Mouse (Mus musculus) intestine, embryonic 14.5 days (tissue): ENCODE measurements around the gene Cmbl. TPM values are rescaled to one million over a fixed set of nuclear protein-coding genes. Genes with fewer than 3 reads are reported as not detected.
"Not testable (repeated sequence)": the region's sequence is repeated elsewhere in the genome, so short reads cannot be mapped to it uniquely, and the experiment has no call there.

ENCODE experiments used
- ATAC-seq: fragments of 200-750 bp; cut with Nextera tagmentation; replicated peaks from 2 replicates; pipeline ENCODE4 v1.8.0; 2017; ENCODE audit warnings: low read depth, moderate number of reproducible peaks, moderate TSS enrichment, moderate library complexity; ENCODE audit not compliant: low FRiP score, low TSS enrichment
- DNase-seq: peaks from one replicate; pipeline ENCODE4 v3.0.0-alpha.2; 2018; ENCODE audit warnings: low spot score
- H3K27ac ChIP-seq: fragments of 300-500 bp; sonication (generic); 2 replicates; pipeline ENCODE4 v1.5.1; 2014; ENCODE audit warnings: low read depth, mild to moderate bottlenecking, control low read depth
- H3K27me3 ChIP-seq: fragments of 300-500 bp; sonication (generic); replicated peaks from 2 replicates; pipeline ENCODE4 v1.6.1; 2014; ENCODE audit warnings: low read length, control low read depth; ENCODE audit not compliant: control insufficient read depth, insufficient read depth
- H3K36me3 ChIP-seq: fragments of 300-500 bp; sonication (generic); 2 replicates; pipeline ENCODE4 v1.6.1; 2014; ENCODE audit warnings: low read length, control low read depth; ENCODE audit not compliant: control insufficient read depth, insufficient read depth
- H3K4me1 ChIP-seq: fragments of 300-500 bp; sonication (generic); replicated peaks from 2 replicates; pipeline ENCODE4 v1.6.1; 2014; ENCODE audit warnings: low read length, control low read depth, mixed read lengths; ENCODE audit not compliant: control insufficient read depth, insufficient read depth
- H3K4me2 ChIP-seq: fragments of 300-500 bp; sonication (generic); 2 replicates; pipeline ENCODE4 v1.6.1; 2014; ENCODE audit warnings: low read length
- H3K4me3 ChIP-seq: fragments of 300-500 bp; sonication (generic); 2 replicates; pipeline ENCODE4 v1.5.1; 2014; ENCODE audit warnings: low read depth, low read length, control low read depth, mixed read lengths
- H3K9ac ChIP-seq: fragments of 300-500 bp; sonication (generic); 2 replicates; pipeline ENCODE4 v1.6.1; 2014; ENCODE audit warnings: mild to moderate bottlenecking, low read length
- H3K9me3 ChIP-seq: fragments of 300-500 bp; sonication (generic); 2 replicates; pipeline ENCODE4 v1.6.1; 2016; ENCODE audit warnings: low read length, control low read depth; ENCODE audit not compliant: control insufficient read depth
- WGBS: fragments of 180-500 bp; shearing (Covaris S2); extraction: QIAGEN DNeasy Blood & Tissue Kit; methylation state at CpG from one replicate; pipeline ENCODE4 v1.1.7; 2014; 5-methylcytosine and 5-hydroxymethylcytosine counted together
- polyA plus RNA-seq: library from polyadenylated mRNA; unstranded; fragments of >200 nt; fragmentation: Nextera tagmentation; extraction: Ambion mirVana; gene quantifications from 2 replicates; pipeline ENCODE4 v1.2.1, GENCODE M21; 2014

Cmbl gene
- polyA plus RNA-seq, 1 experiment from 2014 or later = 12.0 TPM

- peak overlapping the region; percentile 37 for H3K4me2 ChIP-seq
- WGBS = 10% methylated on average over 12 of the region's 12 CpGs
- no peaks in the 10 kb centered on the region for H3K9me3 ChIP-seq
- peak overlapping the region; percentile 38; the same call in 1 of the 2 replicates for H3K27ac ChIP-seq
- H3K27me3 ChIP-seq = no peaks in the 10 kb centered on the region
- DNase-seq (peak; percentile 65), ATAC-seq (peak; percentile 57)
- no peak overlapping the region for H3K9ac ChIP-seq
- peaks cover 19% of the 10 kb centered on the region for H3K4me1 ChIP-seq
- H3K4me3 ChIP-seq = no peak overlapping the region
- no peaks in the 10 kb centered on the region for H3K36me3 ChIP-seq
These were observed 3.4 kb downstream of the Cmbl start for GRCm38 (mm10) chr15:31568581-31568996.

- ATAC-seq = peak; percentile 80
- no peaks in the 10 kb centered on the region for H3K9me3 ChIP-seq
- peak; percentile 75 for DNase-seq
- peak overlapping the region; percentile 59 for H3K27ac ChIP-seq
- no peak overlapping the region for H3K4me3 ChIP-seq
- peaks cover 19% of the 10 kb centered on the region for H3K4me1 ChIP-seq
- H3K27me3 ChIP-seq = no peaks in the 10 kb centered on the region
- 62% methylated on average over 9 of the region's 9 CpGs for WGBS
- H3K4me2 ChIP-seq = peak overlapping the region; percentile 11; the same call in 1 of the 2 replicates
- H3K9ac ChIP-seq = no peak overlapping the region
- H3K36me3 ChIP-seq = no peaks in the 10 kb centered on the region
These were observed 4.3 kb downstream of the Cmbl start for GRCm38 (mm10) chr15:31569325-31570022.

- no peak overlapping the region for H3K9ac ChIP-seq
- 89% methylated on average over 8 of the region's 8 CpGs for WGBS
- H3K4me3 ChIP-seq = no peak overlapping the region
- ATAC-seq (no peak), DNase-seq (no peak)
- H3K9me3 ChIP-seq = no peaks in the 10 kb centered on the region
- H3K4me2 ChIP-seq = no peak overlapping the region
- no peaks in the 10 kb centered on the region for H3K27me3 ChIP-seq
- H3K27ac ChIP-seq = no peak overlapping the region
- no peaks in the 10 kb centered on the region for H3K36me3 ChIP-seq
- H3K4me1 ChIP-seq = peaks cover 19% of the 10 kb centered on the region
These were observed 5.8 kb downstream of the Cmbl start for GRCm38 (mm10) chr15:31570959-31571358.

GRCm38 (mm10) chr15:31571906-31572722 is 6.9 kb downstream of the Cmbl start:
- no peaks in the 10 kb centered on the region for H3K36me3 ChIP-seq
- H3K4me3 ChIP-seq = no peak overlapping the region
- H3K9ac ChIP-seq = no peak overlapping the region
- H3K9me3 ChIP-seq = no peaks in the 10 kb centered on the region
- peaks cover 19% of the 10 kb centered on the region for H3K4me1 ChIP-seq
- no peaks in the 10 kb centered on the region for H3K27me3 ChIP-seq
- 86% methylated on average over 16 of the region's 16 CpGs for WGBS
- H3K4me2 ChIP-seq = no peak overlapping the region
- DNase-seq (no peak), ATAC-seq (no peak)
- H3K27ac ChIP-seq = no peak overlapping the region

GRCm38 (mm10) chr15:31573287-31573686 is 8.1 kb downstream of the Cmbl start:
- no peaks in the 10 kb centered on the region for H3K27me3 ChIP-seq
- no peaks in the 10 kb centered on the region for H3K36me3 ChIP-seq
- ATAC-seq (no peak), DNase-seq (no peak)
- no peak overlapping the region for H3K4me2 ChIP-seq
- no peak overlapping the region for H3K4me3 ChIP-seq
- H3K4me1 ChIP-seq = peaks cover 15% of the 10 kb centered on the region
- WGBS = 85% methylated on average over 4 of the region's 4 CpGs
- no peak overlapping the region for H3K9ac ChIP-seq
- no peaks in the 10 kb centered on the region for H3K9me3 ChIP-seq
- no peak overlapping the region for H3K27ac ChIP-seq

- ATAC-seq = no peak
- H3K4me1 ChIP-seq = 0 out of 2 replicates have a peak, but pooled peaks cover 11% of the 10 kb centered on the region
- no peak overlapping the region for H3K4me3 ChIP-seq
- H3K36me3 ChIP-seq = no peaks in the 10 kb centered on the region
- no peaks in the 10 kb centered on the region for H3K9me3 ChIP-seq
- no peaks in the 10 kb centered on the region for H3K27me3 ChIP-seq
- H3K27ac ChIP-seq = no peak overlapping the region
- no peak overlapping the region for H3K4me2 ChIP-seq
- no peak for DNase-seq
- no peak overlapping the region for H3K9ac ChIP-seq
These were observed 8.5 kb downstream of the Cmbl start for GRCm38 (mm10) chr15:31573692-31574091.

GRCm38 (mm10) chr15:31576076-31576475 is 10.9 kb downstream of the Cmbl start:
- Histone ChIP-seq H3K27me3 (no peaks in the 10 kb centered on the region), H3K4me1 (no peaks in the 10 kb centered on the region), H3K36me3 (no peaks in the 10 kb centered on the region), H3K4me3 (no peak overlapping the region), H3K9ac (no peak overlapping the region), H3K27ac (no peak overlapping the region), H3K9me3 (no peaks in the 10 kb centered on the region), H3K4me2 (no peak overlapping the region)
- 83% methylated on average over 5 of the region's 5 CpGs for WGBS
- no peak for DNase-seq
- no peak for ATAC-seq

- not testable (repeated sequence) for H3K4me1 ChIP-seq, DNase-seq, H3K9ac ChIP-seq, H3K4me3 ChIP-seq, H3K27me3 ChIP-seq, ATAC-seq, H3K27ac ChIP-seq, H3K9me3 ChIP-seq, H3K36me3 ChIP-seq, H3K4me2 ChIP-seq
- 89% methylated on average over 2 of the region's 2 CpGs for WGBS
These were observed 15.9 kb downstream of the Cmbl start for GRCm38 (mm10) chr15:31581086-31581485.
